Mouse (Mus musculus): ENCODE results near the gene Foxe1. TPM values are rescaled to one million over a fixed set of nuclear protein-coding genes. Genes with fewer than 3 reads are reported as not detected.

Foxe1 gene
- polyA plus RNA-seq, 1 experiment from 2014 or later: not detected

DNA sequence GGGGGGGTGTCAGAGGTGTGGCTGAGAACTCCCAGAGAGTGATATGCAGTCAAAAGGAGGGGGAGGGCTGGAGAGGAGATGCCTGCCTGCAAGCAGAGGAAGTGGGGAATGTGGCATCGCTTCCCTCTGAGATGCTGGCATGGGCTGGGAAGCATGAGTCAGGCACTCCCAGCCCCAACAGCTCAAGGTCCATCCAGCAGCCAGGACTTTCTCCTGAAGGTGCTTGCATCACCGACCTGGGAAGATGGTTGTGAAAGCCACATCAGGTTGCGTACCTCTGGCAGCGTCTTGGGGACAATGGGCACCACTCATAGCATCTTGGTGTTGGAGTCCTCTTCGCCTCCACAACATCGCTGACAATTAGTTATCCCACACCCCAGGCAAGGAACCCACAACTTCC is 27.0 kb downstream of the Foxe1 start:
- H3K9me3 ChIP-seq: peaks cover 5% of the 10 kb centered on the region; the same call in 1 of the 2 replicates
- H3K4me2 ChIP-seq: peak overlapping the region; percentile 64
- no peaks in the 10 kb centered on the region for H3K36me3 ChIP-seq
- peaks cover 34% of the 10 kb centered on the region for H3K27me3 ChIP-seq (replicated peaks)
- no peak overlapping the region for H3K4me3 ChIP-seq
- peaks cover 32% of the 10 kb centered on the region for H3K4me1 ChIP-seq
- ATAC-seq (ENCODE audit: extremely low read depth, insufficient number of reproducible peaks, low FRiP score, low TSS enrichment): no peak
- H3K27ac ChIP-seq (replicated peaks): no peak overlapping the region
- 32% methylated on average over 6 of the region's 6 CpGs for WGBS
- no peak overlapping the region for H3K9ac ChIP-seq

DNA sequence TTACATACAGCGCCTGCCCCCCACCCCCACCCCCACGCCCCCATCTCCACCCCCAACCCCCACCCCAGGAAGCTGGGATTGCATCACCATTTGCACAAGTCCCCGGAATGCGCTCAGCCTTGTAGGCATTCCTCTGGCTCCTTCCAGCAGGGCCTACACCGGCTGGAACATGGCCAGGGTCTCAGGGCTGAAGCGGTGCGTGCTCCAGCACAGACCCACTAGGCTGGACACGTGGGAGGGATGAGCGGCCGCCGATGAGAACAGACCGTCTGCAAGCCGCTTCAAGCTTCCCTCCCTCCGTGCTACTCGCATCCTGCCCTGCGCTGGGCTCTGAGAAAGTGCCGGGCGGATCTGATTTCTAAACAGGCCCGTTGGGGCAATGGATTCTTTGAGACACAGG is 27.6 kb downstream of the Foxe1 start:
- Histone ChIP-seq H3K27ac (replicated peaks) (no peak overlapping the region), H3K4me3 (peak overlapping the region; percentile 37), H3K9me3 (peaks cover 5% of the 10 kb centered on the region; the same call in 1 of the 2 replicates), H3K27me3 (replicated peaks) (peaks cover 29% of the 10 kb centered on the region), H3K9ac (peak overlapping the region; percentile 64), H3K36me3 (peaks cover 3% of the 10 kb centered on the region), H3K4me2 (peak overlapping the region; percentile 64), H3K4me1 (peaks cover 32% of the 10 kb centered on the region)
- peak; percentile 48; the same call in 1 of the 2 replicates for ATAC-seq (ENCODE audit: extremely low read depth, insufficient number of reproducible peaks, low FRiP score, low TSS enrichment)
- 1% methylated on average over 19 of the region's 19 CpGs for WGBS

DNA sequence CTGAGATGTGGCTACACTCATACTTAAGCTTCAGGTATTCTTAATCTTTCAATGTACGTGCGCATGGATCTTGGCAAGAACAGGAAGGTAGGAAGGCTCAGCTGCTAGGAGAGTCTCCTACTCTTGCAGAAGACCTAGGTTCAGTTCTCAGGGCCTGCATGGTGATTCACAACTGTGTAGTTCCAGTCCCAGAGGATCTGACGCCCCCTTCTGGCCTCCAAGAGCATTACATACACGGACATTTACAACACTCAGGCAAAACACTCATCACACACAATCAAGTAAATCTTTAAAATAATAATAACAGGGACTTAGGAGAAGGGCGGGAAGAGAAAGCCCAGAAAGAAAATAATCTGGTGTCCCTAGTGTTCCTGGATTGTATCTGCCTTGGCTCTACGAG is 31.0 kb downstream of the Foxe1 start:
- no peak for ATAC-seq (ENCODE audit: extremely low read depth, insufficient number of reproducible peaks, low FRiP score, low TSS enrichment)
- H3K36me3 ChIP-seq: peaks cover 38% of the 10 kb centered on the region
- peak overlapping the region; percentile 80 for H3K4me2 ChIP-seq
- H3K9me3 ChIP-seq: no peaks in the 10 kb centered on the region
- H3K4me3 ChIP-seq: peak overlapping the region; percentile 51
- H3K9ac ChIP-seq: peak overlapping the region; percentile 74; the same call in 1 of the 2 replicates
- H3K27me3 ChIP-seq (replicated peaks): no peaks in the 10 kb centered on the region
- peaks cover 26% of the 10 kb centered on the region for H3K4me1 ChIP-seq
- H3K27ac ChIP-seq (replicated peaks): no peak overlapping the region
- WGBS: 57% methylated on average over 6 of the region's 6 CpGs

DNA sequence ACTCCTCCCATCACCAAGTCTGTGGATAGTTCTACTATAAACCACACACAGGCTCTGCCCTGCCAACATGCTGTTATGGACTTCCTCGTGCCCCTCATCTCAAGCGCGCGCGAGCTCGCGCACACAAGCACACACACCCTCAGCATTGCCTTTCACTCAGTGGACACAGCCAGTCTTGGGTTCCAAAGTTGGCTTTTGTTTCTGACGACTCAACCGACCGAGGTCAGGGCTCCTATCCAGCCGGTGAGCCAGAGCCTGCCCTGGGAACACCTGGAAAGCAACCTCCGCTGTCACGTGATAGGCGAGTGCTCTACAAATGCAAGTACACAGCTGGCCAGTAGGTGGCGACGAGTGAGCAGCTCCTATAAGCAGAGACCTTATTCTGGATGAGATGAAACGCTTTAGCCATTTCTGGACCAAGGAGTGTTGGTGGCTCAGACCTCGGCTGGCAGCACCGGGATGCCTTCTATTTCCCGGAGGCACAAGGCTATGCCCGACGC is 31.5 kb downstream of the Foxe1 start:
- WGBS: 15% methylated on average over 22 of the region's 22 CpGs
- Histone ChIP-seq H3K9ac (peak overlapping the region; percentile 74; the same call in 1 of the 2 replicates), H3K9me3 (no peaks in the 10 kb centered on the region)

DNA sequence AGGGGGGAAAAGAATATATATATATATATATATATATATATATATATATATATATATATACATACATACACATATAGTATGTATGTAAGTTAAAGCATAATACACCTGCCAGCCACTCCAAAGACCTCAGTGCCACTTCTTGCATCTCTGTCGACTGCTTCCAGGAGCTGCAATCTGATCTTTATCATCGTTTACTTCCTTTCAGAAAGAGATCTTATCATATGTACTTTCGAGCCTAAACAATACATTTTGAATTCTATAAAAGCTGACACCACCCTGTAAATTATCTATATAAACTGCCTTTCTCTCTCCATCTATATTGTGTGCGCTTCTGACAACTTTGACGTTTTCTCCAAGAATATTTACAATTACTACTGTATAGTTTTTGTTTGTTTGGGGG is 45.1 kb downstream of the Foxe1 start:
- ATAC-seq (ENCODE audit: extremely low read depth, insufficient number of reproducible peaks, low FRiP score, low TSS enrichment): no peak

More for the DNA sequence above, 31.5 kb downstream of the Foxe1 start:
- H3K27ac ChIP-seq (replicated peaks): no peak overlapping the region
- no peaks in the 10 kb centered on the region for H3K27me3 ChIP-seq (replicated peaks)
- H3K4me3 ChIP-seq: peak overlapping the region; percentile 51
- peaks cover 42% of the 10 kb centered on the region for H3K36me3 ChIP-seq
- ATAC-seq (ENCODE audit: extremely low read depth, insufficient number of reproducible peaks, low FRiP score, low TSS enrichment): 0 out of 2 replicates have a peak, but pooled peaks have one; percentile 56
- H3K4me1 ChIP-seq: peaks cover 26% of the 10 kb centered on the region
- peak overlapping the region; percentile 80 for H3K4me2 ChIP-seq

DNA sequence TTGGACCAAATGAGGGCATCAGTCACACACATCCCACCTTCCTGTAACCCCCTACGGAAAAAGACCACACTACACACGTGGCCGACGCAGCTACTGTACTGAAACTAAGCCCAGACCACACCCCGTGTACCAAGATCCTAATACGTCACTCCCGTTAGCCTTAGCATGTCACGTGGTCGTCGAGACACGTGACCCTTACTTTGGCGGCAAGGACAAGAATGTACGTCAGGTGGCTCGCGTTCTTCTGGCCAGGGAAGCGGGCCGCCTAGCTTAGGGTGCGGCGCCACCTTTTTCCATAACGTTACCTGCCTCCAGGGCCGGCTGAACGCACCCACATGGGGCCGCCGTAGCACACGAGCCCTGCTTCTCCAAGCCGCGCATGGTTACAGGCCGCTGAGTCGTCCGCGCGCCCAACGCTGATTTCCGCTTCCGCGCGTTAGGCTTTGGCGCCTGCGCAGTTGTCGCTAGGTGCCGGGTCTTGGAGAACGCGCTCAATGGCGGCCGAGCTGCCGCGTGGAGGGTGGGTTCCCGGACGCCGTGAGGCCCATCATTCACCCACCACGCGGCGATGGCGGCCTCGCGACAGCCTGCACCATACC is 45.7 kb downstream of the Foxe1 start, which contains the start of gene Trmo:
Gene Trmo (minus strand): TSS at position 425 of the 599 bp plus-strand sequence.
- H3K27me3 ChIP-seq (replicated peaks): no peaks in the 10 kb centered on the region
- WGBS: under 1% methylated on average over 56 of the region's 56 CpGs
- no peaks in the 10 kb centered on the region for H3K9me3 ChIP-seq
- H3K4me1 ChIP-seq: peaks cover 7% of the 10 kb centered on the region
- H3K9ac ChIP-seq: peak within 1 kb of the TSS; percentile 90
- peak within 1 kb of the TSS; percentile 95 for H3K27ac ChIP-seq (replicated peaks)
- ATAC-seq (ENCODE audit: extremely low read depth, insufficient number of reproducible peaks, low FRiP score, low TSS enrichment): peak; percentile 95
- H3K4me2 ChIP-seq: peak within 1 kb of the TSS; percentile 73
- H3K4me3 ChIP-seq: peak within 1 kb of the TSS; percentile 71
- peaks cover 34% of the 10 kb centered on the region for H3K36me3 ChIP-seq

More for the DNA sequence above, 45.1 kb downstream of the Foxe1 start:
- Histone ChIP-seq H3K9me3 (no peaks in the 10 kb centered on the region), H3K4me1 (peaks cover 7% of the 10 kb centered on the region), H3K4me2 (peak overlapping the region; percentile 73), H3K27ac (replicated peaks) (peak overlapping the region; percentile 95), H3K4me3 (peak overlapping the region; percentile 71), H3K36me3 (peaks cover 39% of the 10 kb centered on the region), H3K9ac (peak overlapping the region; percentile 90), H3K27me3 (replicated peaks) (no peaks in the 10 kb centered on the region)
- WGBS: 22% methylated on average over 5 of the region's 5 CpGs

DNA sequence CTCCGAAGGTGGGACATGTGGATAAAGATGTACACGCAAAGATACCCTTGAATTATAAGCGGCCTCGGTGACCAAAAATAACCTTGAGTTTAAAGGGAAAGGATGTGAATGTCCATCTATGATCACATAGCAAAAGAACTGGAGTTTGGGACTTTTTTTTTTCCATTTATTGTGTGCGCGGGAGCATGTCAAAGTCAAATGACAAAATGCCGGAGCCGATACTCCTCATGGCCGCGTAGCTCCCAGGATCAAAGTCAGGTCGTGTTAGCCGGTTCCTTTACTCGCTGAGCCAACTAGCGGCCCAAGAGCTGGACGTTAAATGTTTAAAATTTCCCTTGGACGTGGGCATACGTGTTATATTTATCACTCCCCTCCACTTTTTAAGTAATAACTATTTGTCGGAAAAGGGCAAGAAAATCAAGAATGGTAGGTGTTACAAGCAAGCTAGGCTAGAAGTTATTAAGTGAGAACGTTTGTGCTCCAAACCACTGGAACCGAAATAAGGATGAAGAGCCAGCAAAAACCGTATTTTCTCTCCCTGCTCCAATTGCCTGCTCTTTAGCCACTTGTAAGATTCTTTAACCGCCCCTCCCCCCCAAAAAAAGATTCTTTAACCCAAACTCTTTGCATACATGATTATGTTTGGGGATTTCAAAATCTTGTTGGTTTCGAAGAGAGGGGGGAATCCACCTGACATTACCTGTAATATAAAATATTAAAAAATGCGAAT is 46.4 kb downstream of the Foxe1 start:
- peak overlapping the region; percentile 95 for H3K27ac ChIP-seq (replicated peaks)
- peak overlapping the region; percentile 90 for H3K9ac ChIP-seq
- peak overlapping the region; percentile 71 for H3K4me3 ChIP-seq
- H3K9me3 ChIP-seq: no peaks in the 10 kb centered on the region
- H3K4me2 ChIP-seq: peak overlapping the region; percentile 73
- H3K27me3 ChIP-seq (replicated peaks): no peaks in the 10 kb centered on the region
- H3K36me3 ChIP-seq: peaks cover 28% of the 10 kb centered on the region
- ATAC-seq (ENCODE audit: extremely low read depth, insufficient number of reproducible peaks, low FRiP score, low TSS enrichment): no peak
- H3K4me1 ChIP-seq: peaks cover 7% of the 10 kb centered on the region
- WGBS: 2% methylated on average over 24 of the region's 24 CpGs

DNA sequence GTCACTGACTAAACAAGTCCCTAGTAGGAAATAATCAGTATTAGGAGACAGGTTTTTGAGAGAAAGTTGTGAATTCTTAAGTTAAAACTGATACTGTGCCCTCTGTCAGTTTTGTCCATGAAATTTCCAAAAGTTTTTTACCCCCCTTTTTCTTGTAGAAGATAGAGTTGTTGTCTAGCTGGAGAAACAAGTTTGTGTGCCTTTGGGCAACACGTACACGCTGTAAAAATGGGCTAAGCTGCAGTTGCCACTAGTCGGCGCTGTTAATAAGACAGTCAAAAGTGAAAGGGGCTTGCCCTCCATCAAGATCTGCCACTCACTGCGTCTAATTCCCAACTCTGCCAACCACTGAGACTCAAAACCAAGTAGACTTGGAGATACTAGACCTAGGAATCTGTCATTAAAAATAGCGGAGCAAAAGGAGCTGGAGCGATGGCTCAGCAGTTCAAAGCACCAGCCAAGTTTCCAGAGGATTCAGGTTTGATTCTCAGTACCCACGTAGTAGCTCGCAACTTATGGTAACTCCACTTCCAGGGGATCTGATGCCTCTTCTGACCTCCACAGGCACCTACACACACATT is 47.1 kb downstream of the Foxe1 start:
- no peaks in the 10 kb centered on the region for H3K9me3 ChIP-seq
- peaks cover 21% of the 10 kb centered on the region for H3K36me3 ChIP-seq
- peak overlapping the region; percentile 71 for H3K4me3 ChIP-seq
- H3K27me3 ChIP-seq (replicated peaks): no peaks in the 10 kb centered on the region
- ATAC-seq (ENCODE audit: extremely low read depth, insufficient number of reproducible peaks, low FRiP score, low TSS enrichment): no peak
- H3K27ac ChIP-seq (replicated peaks): peak overlapping the region; percentile 95
- 21% methylated on average over 9 of the region's 9 CpGs for WGBS
- H3K4me2 ChIP-seq: peak overlapping the region; percentile 73
- peak overlapping the region; percentile 90 for H3K9ac ChIP-seq
- H3K4me1 ChIP-seq: peaks cover 7% of the 10 kb centered on the region

DNA sequence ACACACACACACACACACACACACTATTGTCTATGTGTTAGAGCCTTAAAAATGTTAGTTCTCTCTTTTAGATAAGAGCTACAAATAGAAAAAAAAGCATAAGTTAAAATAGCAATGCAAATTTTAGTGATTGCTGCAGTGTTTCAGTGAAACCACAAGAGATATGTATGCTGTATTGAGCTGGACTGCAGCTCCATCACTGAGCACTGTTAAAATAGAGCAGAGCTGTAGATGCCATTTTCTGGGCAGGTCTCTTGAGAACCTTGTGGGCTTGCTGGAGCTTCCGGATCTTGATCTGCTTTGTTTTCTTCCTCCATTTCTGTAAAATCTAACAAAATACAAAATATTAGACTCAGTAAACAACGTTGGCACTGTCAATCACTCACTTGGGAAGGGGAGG is 51.0 kb downstream of the Foxe1 start:
- no peaks in the 10 kb centered on the region for H3K36me3 ChIP-seq
- no peak overlapping the region for H3K9ac ChIP-seq
- 0 out of 2 replicates have a peak, but pooled peaks cover 9% of the 10 kb centered on the region for H3K27me3 ChIP-seq (replicated peaks)
- no peak overlapping the region for H3K4me2 ChIP-seq
- peaks cover 4% of the 10 kb centered on the region; the same call in 1 of the 2 replicates for H3K4me1 ChIP-seq
- no peak for ATAC-seq (ENCODE audit: extremely low read depth, insufficient number of reproducible peaks, low FRiP score, low TSS enrichment)
- no peaks in the 10 kb centered on the region for H3K9me3 ChIP-seq
- H3K27ac ChIP-seq (replicated peaks): no peak overlapping the region
- 73% methylated on average over 2 of the region's 2 CpGs for WGBS
- H3K4me3 ChIP-seq: no peak overlapping the region

DNA sequence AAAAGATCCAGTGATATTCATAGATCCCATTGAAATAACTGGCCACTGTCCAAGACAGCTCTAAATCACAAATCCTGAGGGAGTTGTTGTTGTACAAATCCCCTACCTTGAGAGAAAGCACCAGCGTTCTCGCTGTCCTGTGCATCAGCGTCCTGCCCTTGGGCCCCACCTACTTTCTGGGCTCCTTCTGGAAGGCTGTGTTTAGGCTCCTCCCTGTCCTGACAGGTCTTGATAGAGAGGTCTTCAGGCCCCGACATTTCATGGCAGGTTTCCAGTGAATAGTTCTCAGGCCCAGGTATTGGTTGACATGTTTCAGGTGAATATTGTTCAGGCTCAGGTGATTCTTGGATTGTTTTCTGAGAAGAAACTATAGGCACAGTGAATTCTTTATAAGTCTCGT is 52.3 kb downstream of the Foxe1 start:
- 27% methylated on average over 5 of the region's 5 CpGs for WGBS

More for the DNA sequence above, 52.3 kb downstream of the Foxe1 start:
- no peak overlapping the region for H3K9ac ChIP-seq
- ATAC-seq (ENCODE audit: extremely low read depth, insufficient number of reproducible peaks, low FRiP score, low TSS enrichment): no peak; the same call in 1 of the 2 replicates
- H3K27me3 ChIP-seq (replicated peaks): 0 out of 2 replicates have a peak, but pooled peaks cover 9% of the 10 kb centered on the region
- no peaks in the 10 kb centered on the region for H3K36me3 ChIP-seq
- H3K27ac ChIP-seq (replicated peaks): no peak overlapping the region
- no peaks in the 10 kb centered on the region for H3K4me1 ChIP-seq
- H3K4me3 ChIP-seq: no peak overlapping the region
- H3K4me2 ChIP-seq: 0 out of 2 replicates have a peak overlapping the region, but pooled peaks have one; percentile 2
- no peaks in the 10 kb centered on the region for H3K9me3 ChIP-seq

Measured in heart, embryonic 13.5 days (tissue).